In genomic region chr13:48798256-48798771, GRCm38 (mm10) we compare ENCODE assay signal across 11 mouse cellular contexts.
DNase-seq lines count a peak whose midpoint lies in the region; ATAC-seq and TF ChIP-seq lines count a peak whose summit lies in the region.
"Had no signal": no experiment of that assay in that cellular context is flagged by ENCODE, and none has a peak within 500 bp of the region (broad histone marks: within the 10 kb centered on the region; RNA-seq: fewer than 3 reads in every experiment).

No protein-coding gene starts in this region.

- no peak for ATAC-seq in kidney, embryonic 16.5 days (ENCODE audit: low FRiP score, low TSS enrichment)
- peak; percentile 36; the same call in 1 of the 2 replicates for ATAC-seq in forebrain, postnatal 0 days

- no peaks in the 10 kb centered on the region for H3K27me3 ChIP-seq in kidney, embryonic 16.5 days (ENCODE audit: insufficient read depth, low read length)
- no peaks in the 10 kb centered on the region for H3K27me3 ChIP-seq in forebrain, postnatal 0 days (ENCODE audit: insufficient read depth, low read length)

- no peak overlapping the region for H3K4me3 ChIP-seq in kidney, embryonic 16.5 days (ENCODE audit: low read length)
- no peak overlapping the region for H3K4me3 ChIP-seq in forebrain, postnatal 0 days (ENCODE audit: low read depth, low read length)

- TF ChIP-seq CTCF in forebrain, postnatal 0 days (IDR thresholded peaks at IDR 0.05; ENCODE audit: low read depth), result no peak

- no peak overlapping the region for H3K27ac ChIP-seq in kidney, embryonic 16.5 days (ENCODE audit: low read length)
- no peak overlapping the region for H3K27ac ChIP-seq in forebrain, postnatal 0 days (ENCODE audit: low read depth, low read length)

- no peaks in the 10 kb centered on the region for H3K9me3 ChIP-seq in kidney, embryonic 16.5 days (ENCODE audit: low read length)
- no peaks in the 10 kb centered on the region for H3K9me3 ChIP-seq in forebrain, postnatal 0 days (ENCODE audit: low read length)

- H3K9ac ChIP-seq in kidney, embryonic 16.5 days (replicated peaks; ENCODE audit: low read length), result no peak overlapping the region
- H3K9ac ChIP-seq in forebrain, postnatal 0 days, result no peak overlapping the region

- no peaks in the 10 kb centered on the region; the same call in 1 of the 2 replicates for H3K4me1 ChIP-seq in kidney, embryonic 16.5 days (ENCODE audit: insufficient read depth, low read length)
- no peaks in the 10 kb centered on the region for H3K4me1 ChIP-seq in forebrain, postnatal 0 days (ENCODE audit: insufficient read depth)

- WGBS in kidney, embryonic 16.5 days, result 25% methylated on average over 14 of the region's 14 CpGs
- WGBS in forebrain, postnatal 0 days, result 39% methylated on average over 14 of the region's 14 CpGs

- intact Hi-C loops in left cerebral cortex, postnatal 36 days (cut with DNase I), result no loop called here

- no peak overlapping the region for H3K4me2 ChIP-seq in kidney, embryonic 16.5 days (replicated peaks; ENCODE audit: low read depth, low read length)
- H3K4me2 ChIP-seq in forebrain, postnatal 0 days (ENCODE audit: low read depth), result no peak overlapping the region
- H3K4me2 ChIP-seq: heart, embryonic 11.5 days had no signal

- peaks cover 12% of the 10 kb centered on the region; the same call in 1 of the 2 replicates for H3K36me3 ChIP-seq in kidney, embryonic 16.5 days (ENCODE audit: insufficient read depth, low read length)
- H3K36me3 ChIP-seq in forebrain, postnatal 0 days (ENCODE audit: insufficient read depth), result peaks cover 13% of the 10 kb centered on the region

- DNase-seq in adrenal gland, adult 2 months, result peak; percentile 55
- no peak for DNase-seq in adrenal gland, adult 8-10 months
- DNase-seq in kidney, postnatal 10 days, result peak; percentile 55
- no peak for DNase-seq in forebrain, postnatal 0 days
- peak; percentile 38 for DNase-seq in ovary, postnatal 14 days (ENCODE audit: low spot score)
- no peak for DNase-seq in left cerebral cortex, postnatal 36 days (ENCODE audit: low spot score in 2 of 2)
- DNase-seq in right cerebral cortex, postnatal 36 days (ENCODE audit: low spot score in 2 of 2), result no peak
- DNase-seq: embryo, embryonic 11 days; layer of hippocampus, postnatal 36 days had no signal

Comparison
In these comparisons a context has a peak if more than half of its experiments do, and no peak if none do; other contexts are left out.
1. DNase-seq: peak in adrenal gland, adult 2 months (single experiment), kidney, postnatal 10 days (single experiment) and ovary, postnatal 14 days (single experiment); none in adrenal gland, adult 8-10 months (single experiment), forebrain, postnatal 0 days (single experiment), left cerebral cortex, postnatal 36 days (0 of 2) and right cerebral cortex, postnatal 36 days (0 of 2).